In genomic region chr8:107497708-107498107, GRCm38 (mm10) we compare ENCODE assay signal across 16 mouse cellular contexts.
DNase-seq lines count a peak whose midpoint lies in the region; ATAC-seq and TF ChIP-seq lines count a peak whose summit lies in the region.
"Had no signal": no experiment of that assay in that cellular context is flagged by ENCODE, and none has a peak within 500 bp of the region (broad histone marks: within the 10 kb centered on the region; RNA-seq: fewer than 3 reads in every experiment).

No protein-coding gene starts in this region.

- peaks cover 28% of the 10 kb centered on the region for H3K4me1 ChIP-seq in lung, embryonic 15.5 days
- H3K4me1 ChIP-seq in bone marrow macrophage, adult 2 months (ENCODE audit: control insufficient read depth, insufficient read depth, low read length) = peaks cover 45% of the 10 kb centered on the region
- H3K4me1 ChIP-seq in embryonic fibroblast, embryonic 13.5 days (ENCODE audit: control insufficient read depth, insufficient read depth, low read length) = peaks cover 27% of the 10 kb centered on the region
- H3K4me1 ChIP-seq in limb, embryonic 14.5 days (ENCODE audit: control insufficient read depth, insufficient read depth, low read length) = peaks cover 40% of the 10 kb centered on the region
- H3K4me1 ChIP-seq: midbrain, embryonic 15.5 days had no signal

- no peak for ATAC-seq in lung, embryonic 15.5 days (ENCODE audit: borderline replicate concordance, extremely low read depth, low FRiP score, low TSS enrichment)
- ATAC-seq in limb, embryonic 14.5 days (ENCODE audit: low FRiP score, low read depth) = no peak; the same call in 1 of the 2 replicates
- ATAC-seq: liver, embryonic 12.5 days; midbrain, embryonic 15.5 days had no signal

- 65% methylated on average over 6 of the region's 6 CpGs for WGBS in lung, embryonic 15.5 days
- 31% methylated on average over 6 of the region's 6 CpGs for WGBS in limb, embryonic 14.5 days

- H3K27me3 ChIP-seq in lung, embryonic 15.5 days = no peaks in the 10 kb centered on the region
- H3K27me3 ChIP-seq in limb, embryonic 14.5 days (ENCODE audit: control insufficient read depth, insufficient read depth, low read length) = no peaks in the 10 kb centered on the region
- H3K27me3 ChIP-seq: hindbrain, embryonic 12.5 days; liver, embryonic 12.5 days; midbrain, embryonic 15.5 days had no signal

- no peak for DNase-seq in lung, adult 18-20 months
- no peak for DNase-seq in limb, embryonic 14.5 days (ENCODE audit: low spot score)
- no peak for DNase-seq in left cerebral cortex, adult 9 months (ENCODE audit: low spot score in 2 of 2)
- DNase-seq in adrenal gland, postnatal 4 days (ENCODE audit: low spot score in 2 of 2) = no peak
- no peak for DNase-seq in thymus, postnatal 10 days (ENCODE audit: low spot score in 2 of 2)
- DNase-seq: gastrocnemius, postnatal 36 days; kidney, postnatal 10 days; lung, postnatal 4 days; right cerebral cortex, adult 18-20 months had no signal

- no peak overlapping the region for H3K9ac ChIP-seq in lung, embryonic 15.5 days
- H3K9ac ChIP-seq in limb, embryonic 14.5 days (ENCODE audit: low read depth, low read length, severe bottlenecking) = no peak overlapping the region
- H3K9ac ChIP-seq: hindbrain, embryonic 12.5 days; liver, embryonic 12.5 days; midbrain, embryonic 15.5 days had no signal

- H3K27ac ChIP-seq in lung, embryonic 15.5 days = peak overlapping the region; percentile 92
- H3K27ac ChIP-seq in bone marrow macrophage, adult 2 months (ENCODE audit: insufficient read depth, low read depth, low read length) = peak overlapping the region; percentile 90; the same call in 1 of the 2 replicates
- peak overlapping the region; percentile 91 for H3K27ac ChIP-seq in embryonic fibroblast, embryonic 13.5 days (ENCODE audit: insufficient read depth, low read length)
- peak overlapping the region; percentile 61 for H3K27ac ChIP-seq in limb, embryonic 14.5 days (replicated peaks; ENCODE audit: low read depth, low read length)
- H3K27ac ChIP-seq: liver, embryonic 12.5 days; midbrain, embryonic 15.5 days had no signal

- no peaks in the 10 kb centered on the region for H3K9me3 ChIP-seq in lung, embryonic 15.5 days
- no peaks in the 10 kb centered on the region for H3K9me3 ChIP-seq in limb, embryonic 14.5 days (ENCODE audit: control insufficient read depth, low read length)
- H3K9me3 ChIP-seq: heart, embryonic 10.5 days; hindbrain, embryonic 12.5 days; liver, embryonic 12.5 days; midbrain, embryonic 15.5 days had no signal

- no peaks in the 10 kb centered on the region for H3K36me3 ChIP-seq in lung, embryonic 15.5 days
- H3K36me3 ChIP-seq in limb, embryonic 14.5 days (ENCODE audit: control insufficient read depth, insufficient read depth, low read length) = no peaks in the 10 kb centered on the region
- H3K36me3 ChIP-seq: heart, embryonic 10.5 days; hindbrain, embryonic 12.5 days; liver, embryonic 12.5 days; midbrain, embryonic 15.5 days had no signal

- TF ChIP-seq POLR2A in bone marrow macrophage, adult 2 months (IDR thresholded peaks at IDR 0.05; ENCODE audit: borderline replicate concordance, low read depth, low read length) = no peak
- TF ChIP-seq POLR2A in embryonic fibroblast, embryonic 13.5 days (IDR thresholded peaks at IDR 0.05; ENCODE audit: low read depth, low read length) = no peak
- TF ChIP-seq POLR2A in limb, embryonic 14.5 days (IDR thresholded peaks at IDR 0.05; ENCODE audit: borderline replicate concordance, extremely low read depth, insufficient read depth, insufficient read length) = no peak

- no peak overlapping the region for H3K4me3 ChIP-seq in lung, embryonic 15.5 days
- H3K4me3 ChIP-seq in bone marrow macrophage, adult 2 months (ENCODE audit: insufficient read depth, low read length) = no peak overlapping the region
- no peak overlapping the region for H3K4me3 ChIP-seq in embryonic fibroblast, embryonic 13.5 days (ENCODE audit: insufficient read depth, low read length)
- H3K4me3 ChIP-seq in limb, embryonic 14.5 days (replicated peaks; ENCODE audit: low read length) = no peak overlapping the region
- H3K4me3 ChIP-seq: heart, embryonic 10.5 days; hindbrain, embryonic 12.5 days; liver, embryonic 12.5 days; midbrain, embryonic 15.5 days had no signal

- no peak overlapping the region for H3K4me2 ChIP-seq in lung, embryonic 15.5 days
- 0 out of 2 replicates have a peak overlapping the region, but pooled peaks have one; percentile 6 for H3K4me2 ChIP-seq in limb, embryonic 14.5 days (replicated peaks; ENCODE audit: low read depth, low read length, severe bottlenecking)
- H3K4me2 ChIP-seq: hindbrain, embryonic 12.5 days; liver, embryonic 12.5 days; midbrain, embryonic 15.5 days had no signal

- TF ChIP-seq CTCF in bone marrow macrophage, adult 2 months (IDR thresholded peaks at IDR 0.05; ENCODE audit: low read depth, low read length) = no peak
- no peak for TF ChIP-seq CTCF in embryonic fibroblast, embryonic 13.5 days (IDR thresholded peaks at IDR 0.05; ENCODE audit: borderline replicate concordance, insufficient read depth, low read length)
